Mouse (Mus musculus): Measurements from ENCODE around the gene Rpl14. TPM values are rescaled to one million over a fixed set of nuclear protein-coding genes. Genes with fewer than 3 reads are reported as not detected.

Gene Rpl14
- polyA plus RNA-seq (2012; rRNA removed; ENCODE audit: low replicate concordance) = 313 and 729 TPM in 2 replicates

GRCm38 (mm10) chr9:120570741-120571592 lies at the start of gene Rpl14:
Gene Rpl14, plus strand, starts transcription at chr9:120571444.

GRCm38 (mm10) chr9:120539662-120540251 lies 31.5 kb upstream of the Rpl14 start, which contains the start of gene Entpd3:
Gene Entpd3, plus strand, starts transcription at chr9:120539818.

Other genes with a start within 250 kb of the Rpl14 start
- gene Eif1b, start 79.2 kb upstream of the Rpl14 start, polyA plus RNA-seq (2012; rRNA removed; ENCODE audit: low replicate concordance) = 33.8 and 41.5 TPM in 2 replicates
- 0.14 and 6.3 TPM in 2 replicates for gene Entpd3, start 31.6 kb upstream of the Rpl14 start, polyA plus RNA-seq (2012; rRNA removed; ENCODE audit: low replicate concordance)